Mouse (Mus musculus) layer of hippocampus, adult 11-12 months (tissue): ENCODE data around the gene Eri3.

ENCODE experiments used
- DNase-seq: peaks from one replicate; pipeline ENCODE4 v3.0.0; 2022; ENCODE audit warnings: low spot score

Eri3 gene

GRCm38 (mm10) chr4:117624660-117625059, 74.5 kb downstream of the Eri3 start:
- no peak for DNase-seq

GRCm38 (mm10) chr4:117628464-117628863, 78.3 kb downstream of the Eri3 start:
- no peak for DNase-seq

- DNase-seq = no peak
These were observed 80.0 kb downstream of the Eri3 start for GRCm38 (mm10) chr4:117630053-117630670.

DNA sequence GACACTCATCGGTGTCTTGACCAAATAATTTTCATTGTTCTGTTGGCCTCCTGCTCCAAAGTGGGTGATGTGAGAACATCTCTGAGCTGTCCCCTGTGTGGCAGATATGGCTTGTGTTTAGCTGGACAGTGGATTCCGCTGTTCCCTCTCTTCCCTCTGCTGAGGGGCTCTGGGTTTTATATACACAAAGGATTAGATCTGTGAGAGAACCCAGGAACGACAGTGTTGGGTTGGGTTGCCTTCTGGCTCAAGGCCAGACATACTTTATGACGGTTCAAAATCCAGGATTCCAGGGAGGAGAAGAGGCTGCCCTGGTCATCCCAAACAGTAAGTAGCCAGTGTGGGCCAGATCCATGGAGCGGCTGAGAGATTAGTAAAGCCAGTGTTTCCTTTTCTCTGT, 83.4 kb downstream of the Eri3 start:
- no peak for DNase-seq

GRCm38 (mm10) chr4:117634642-117635041, 84.5 kb downstream of the Eri3 start:
- DNase-seq = no peak

DNA sequence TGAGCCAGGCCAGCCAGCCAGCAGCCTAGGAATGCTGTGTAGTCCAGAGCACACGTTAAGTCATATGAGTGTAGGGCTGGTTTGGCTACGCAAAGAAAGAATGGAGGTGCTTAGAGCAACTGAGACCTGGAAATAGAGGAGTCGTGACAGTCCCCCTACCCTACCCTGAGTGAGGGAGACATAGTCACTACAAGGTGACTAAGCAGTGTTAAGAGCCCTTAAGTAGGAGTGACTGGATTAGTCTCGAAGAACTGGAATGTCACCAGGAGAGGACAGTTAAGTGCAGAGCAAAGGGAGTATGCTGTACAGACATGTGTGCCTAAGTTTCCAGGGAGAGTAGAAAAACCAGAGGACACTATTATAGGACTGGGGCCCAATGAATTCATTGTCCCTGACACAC, 86.0 kb downstream of the Eri3 start:
- DNase-seq = no peak

GRCm38 (mm10) chr4:117636891-117637613, 86.9 kb downstream of the Eri3 start:
- DNase-seq = no peak

- no peak for DNase-seq
These were observed 90.9 kb downstream of the Eri3 start for GRCm38 (mm10) chr4:117640925-117641703.

DNA sequence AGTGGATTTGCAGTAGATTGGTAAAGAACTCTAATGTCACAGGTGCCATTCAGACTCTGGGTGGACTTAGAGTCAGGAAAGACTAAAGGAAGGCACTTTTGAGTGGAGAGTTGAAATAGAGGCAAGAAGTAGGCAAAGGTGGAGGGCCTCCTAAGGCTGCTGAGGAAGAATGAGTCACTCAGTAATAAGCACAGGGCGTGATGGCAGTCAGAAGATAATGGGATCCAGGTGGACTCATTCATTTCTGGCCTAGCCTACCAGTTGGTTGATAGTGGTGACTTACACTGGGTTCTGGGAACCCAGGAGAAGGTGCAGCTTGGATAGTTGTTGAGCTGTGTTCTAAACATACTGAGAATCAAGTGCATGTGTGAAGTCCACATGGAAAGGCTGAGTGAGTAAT, 91.6 kb downstream of the Eri3 start:
- DNase-seq = no peak

DNA sequence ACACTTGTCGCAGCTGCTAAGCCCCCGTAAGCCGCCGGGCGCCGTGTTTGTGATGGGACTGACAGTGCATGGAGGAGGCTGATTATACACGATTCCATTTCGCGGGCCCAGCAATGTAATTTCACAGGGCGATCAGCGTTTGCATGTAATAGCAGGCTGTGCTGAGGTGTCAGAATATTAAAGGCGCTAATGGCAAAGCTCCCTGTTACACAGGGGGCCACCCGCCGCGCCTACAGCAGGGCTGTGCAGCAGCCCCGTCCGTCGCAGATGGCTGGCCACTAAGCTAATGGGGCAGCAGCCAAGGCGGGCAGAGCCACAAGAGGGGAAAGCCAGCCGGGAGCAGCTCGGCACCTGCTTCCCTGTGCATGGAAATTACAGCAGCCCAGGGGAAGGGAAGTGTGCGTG, 94.9 kb downstream of the Eri3 start:
- DNase-seq = peak; percentile 39

- no peak for DNase-seq
These were observed 95.7 kb downstream of the Eri3 start for GRCm38 (mm10) chr4:117645859-117646258.

DNA sequence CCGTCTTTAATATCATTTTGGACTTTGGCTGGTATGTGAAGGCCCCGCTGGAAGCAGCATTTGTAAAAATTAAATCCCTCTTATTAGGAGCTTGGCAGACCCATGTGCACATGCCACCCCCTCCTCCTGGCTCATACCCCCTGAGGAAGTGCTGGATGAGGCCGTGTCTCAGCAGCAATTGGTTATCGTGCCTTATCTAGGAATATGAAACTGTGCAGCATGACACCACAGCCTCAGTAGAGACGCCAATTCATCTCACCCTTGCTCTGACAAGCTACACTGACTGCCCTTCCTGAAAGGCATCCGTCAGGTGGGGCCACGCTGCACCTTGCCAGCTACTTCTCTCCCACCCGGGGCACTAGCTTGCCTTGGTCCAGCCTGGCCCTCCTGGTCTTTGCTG, 96.3 kb downstream of the Eri3 start:
- no peak for DNase-seq

- no peak for DNase-seq
These were observed 97.0 kb downstream of the Eri3 start for GRCm38 (mm10) chr4:117646926-117647755.

GRCm38 (mm10) chr4:117651626-117652101, 101.5 kb downstream of the Eri3 start:
- DNase-seq = peak; percentile 63

DNA sequence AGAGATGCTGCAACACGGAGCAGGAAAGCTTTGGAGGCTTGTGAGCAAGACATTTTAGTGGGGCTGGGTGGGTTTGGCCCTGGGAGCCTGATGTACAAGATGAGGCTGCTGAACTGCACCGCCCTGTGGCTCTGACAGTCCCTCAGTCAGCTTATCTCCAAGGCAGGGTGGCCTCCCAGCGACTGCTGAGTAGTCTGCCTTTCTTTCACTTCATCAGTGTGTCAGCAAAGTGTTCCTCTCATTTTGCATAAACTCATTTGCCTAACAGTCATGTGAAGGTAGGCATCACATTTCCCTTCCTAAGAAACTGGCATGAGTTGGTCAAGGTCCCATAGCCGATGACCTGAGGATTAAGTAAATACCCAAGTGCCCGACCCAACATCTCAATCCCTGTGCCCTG, 102.6 kb downstream of the Eri3 start:
- no peak for DNase-seq

GRCm38 (mm10) chr4:117654016-117654702, 104.0 kb downstream of the Eri3 start:
- DNase-seq = no peak

DNA sequence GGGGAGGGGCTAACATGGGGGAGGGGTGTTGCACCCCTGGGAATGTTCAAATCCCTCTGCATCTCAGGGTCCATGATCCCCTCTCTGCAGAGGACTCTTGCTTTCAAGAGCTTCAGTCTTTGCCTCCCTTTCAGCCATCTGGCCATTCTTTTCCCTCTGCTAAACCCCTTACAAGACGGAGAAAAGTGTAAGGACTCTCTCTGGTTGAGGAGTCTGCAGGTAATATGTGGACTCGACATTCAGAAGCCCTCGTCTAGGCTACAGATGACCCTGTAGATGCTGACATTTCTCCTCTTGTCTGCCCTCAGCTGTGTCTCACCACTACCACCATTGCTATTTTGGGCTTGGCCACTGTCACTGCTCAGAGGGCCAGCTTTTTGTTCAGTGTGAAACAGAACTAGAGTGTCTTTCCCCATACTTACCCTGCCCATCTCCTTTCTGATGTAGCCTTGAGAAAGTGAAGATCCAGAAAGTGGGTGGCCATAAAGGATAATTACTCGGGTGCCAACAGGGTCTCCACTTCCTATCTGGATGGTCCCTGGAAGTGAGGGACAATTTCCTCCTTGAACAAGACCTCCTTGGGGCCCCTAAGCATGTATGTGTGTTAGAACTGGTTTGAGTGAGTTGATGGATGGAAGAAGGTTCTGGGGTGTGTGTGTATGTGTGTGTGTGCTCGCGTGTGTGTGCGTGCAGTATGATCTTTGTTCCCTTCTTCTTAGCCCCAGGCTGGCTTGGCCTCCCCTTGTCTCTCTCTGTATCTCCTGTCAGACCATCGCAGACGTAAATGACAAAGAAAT, 104.7 kb downstream of the Eri3 start:
- no peak for DNase-seq

DNA sequence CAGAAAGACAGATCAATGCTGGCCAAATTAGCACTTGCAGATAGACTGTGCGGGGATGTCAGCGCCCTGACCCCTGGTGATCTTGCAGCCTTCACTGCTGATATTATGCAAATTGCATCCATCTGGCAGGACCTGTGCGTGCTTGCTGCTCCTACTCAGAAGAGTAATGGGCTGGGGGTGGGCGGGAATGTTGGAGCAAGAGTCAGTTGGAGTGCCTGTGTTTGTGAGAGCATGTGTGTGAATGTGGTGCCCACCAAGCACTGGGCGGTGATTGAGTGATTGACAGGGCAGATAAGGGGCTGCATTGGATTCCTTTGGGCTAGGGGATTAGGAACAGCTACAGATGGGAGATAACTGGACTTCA, 105.3 kb downstream of the Eri3 start:
- DNase-seq = no peak

GRCm38 (mm10) chr4:117656961-117657360, 106.8 kb downstream of the Eri3 start:
- DNase-seq = no peak

GRCm38 (mm10) chr4:117657646-117658045, 107.5 kb downstream of the Eri3 start:
- DNase-seq = peak; percentile 77
